Mouse (Mus musculus) adrenal gland, postnatal 4 days (tissue): ENCODE results near the gene Arg1. TPM values are rescaled to one million over a fixed set of nuclear protein-coding genes. Genes with fewer than 3 reads are reported as not detected.

Source experiments
- DNase-seq, 2 experiments: peaks; one replicate each; pipeline ENCODE4 v3.0.0; 2021 to 2022; ENCODE audit warnings: low spot score in 2 of 2, mixed read lengths in 2 of 2
- microRNA-seq: library from miRNA; unstranded; fragments of <30 nt; microRNA quantifications from one replicate; pipeline ENCODE4 v1.2.0, GENCODE M21; 2021
- total RNA-seq, 2 experiments: library from RNA; stranded (reverse); gene quantifications; 2 replicates each; pipeline ENCODE4 v1.2.3; 2021

Gene Arg1
- total RNA-seq, 2 experiments from 2014 or later = 1.3 to 23.9 TPM

DNA sequence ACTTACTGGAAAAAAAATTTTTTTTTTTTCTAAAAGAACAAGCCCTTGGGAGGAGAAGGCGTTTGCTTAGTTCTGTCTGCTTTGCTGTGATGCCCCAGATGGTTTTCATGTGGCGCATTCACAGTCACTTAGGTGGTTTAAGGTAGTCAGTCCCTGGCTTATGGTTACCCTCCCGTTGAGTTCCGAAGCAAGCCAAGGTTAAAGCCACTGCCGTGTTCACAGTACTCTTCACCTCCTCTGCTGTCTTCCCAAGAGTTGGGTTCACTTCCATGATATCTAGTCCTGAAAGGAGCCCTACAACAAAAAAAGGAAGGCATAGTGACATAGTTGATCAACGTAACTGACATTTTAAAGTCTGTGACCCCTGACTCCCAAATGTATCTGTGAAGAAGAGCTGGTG is 11.8 kb downstream of the Arg1 start:
- DNase-seq = no peak

DNA sequence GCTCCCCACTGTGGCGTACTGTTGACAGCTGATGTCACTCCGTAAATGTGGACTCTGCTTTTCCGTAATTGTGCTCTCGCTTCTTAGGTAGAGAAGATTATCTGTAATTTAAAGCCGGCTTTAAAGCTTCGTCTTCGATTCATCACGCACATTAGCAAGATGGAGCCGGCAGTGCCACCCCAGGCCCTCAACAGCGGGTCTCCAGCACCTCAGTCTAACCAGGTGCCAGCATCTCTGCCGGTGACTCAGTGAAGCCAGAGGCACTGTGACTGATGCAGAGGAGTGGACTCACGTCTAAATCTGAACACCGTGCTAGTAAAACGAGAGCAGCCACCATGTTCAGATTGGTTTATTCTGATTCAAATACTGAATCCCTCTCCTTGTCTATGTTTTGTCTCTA is 14.7 kb downstream of the Arg1 start:
- DNase-seq = no peak

DNA sequence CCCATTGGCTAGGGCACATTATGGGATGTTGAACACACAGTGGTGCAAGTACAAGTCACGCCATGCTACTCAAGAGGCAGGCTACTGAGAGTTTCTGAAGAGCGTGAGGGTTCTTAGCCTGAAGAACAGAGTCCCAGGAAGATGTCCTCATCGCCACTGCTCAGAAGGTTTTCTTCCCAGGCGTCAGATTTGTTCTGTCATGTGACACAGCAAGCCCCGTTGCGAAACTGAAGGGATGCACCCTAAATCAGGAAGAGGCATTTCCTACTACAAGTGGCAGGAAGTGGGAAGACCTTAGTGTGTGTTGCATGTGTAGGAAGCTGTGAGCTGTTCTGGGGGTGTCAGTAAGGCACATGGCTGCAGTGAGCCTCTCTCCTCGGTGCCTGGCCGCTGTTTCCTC is 16.1 kb downstream of the Arg1 start:
- no peak for DNase-seq

DNA sequence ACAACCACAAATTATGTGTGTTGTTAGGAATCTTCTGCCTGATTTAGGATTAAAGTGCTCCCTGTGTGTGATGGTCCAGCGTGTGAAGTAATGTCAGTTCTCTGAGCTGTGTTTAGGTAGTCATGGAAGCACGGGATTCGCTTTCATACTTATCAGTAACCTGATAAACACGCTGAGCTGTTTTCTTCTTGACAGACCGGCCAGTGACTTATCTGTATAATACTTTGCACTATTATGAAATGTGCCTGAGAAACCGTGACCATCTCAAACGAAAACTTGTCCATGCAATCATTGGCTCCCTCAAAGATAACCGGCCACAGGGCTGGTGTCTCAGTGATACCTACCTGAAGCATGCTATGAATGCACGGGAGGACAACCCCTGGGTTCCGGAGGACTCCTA is 21.7 kb downstream of the Arg1 start:
- no peak for DNase-seq

DNA sequence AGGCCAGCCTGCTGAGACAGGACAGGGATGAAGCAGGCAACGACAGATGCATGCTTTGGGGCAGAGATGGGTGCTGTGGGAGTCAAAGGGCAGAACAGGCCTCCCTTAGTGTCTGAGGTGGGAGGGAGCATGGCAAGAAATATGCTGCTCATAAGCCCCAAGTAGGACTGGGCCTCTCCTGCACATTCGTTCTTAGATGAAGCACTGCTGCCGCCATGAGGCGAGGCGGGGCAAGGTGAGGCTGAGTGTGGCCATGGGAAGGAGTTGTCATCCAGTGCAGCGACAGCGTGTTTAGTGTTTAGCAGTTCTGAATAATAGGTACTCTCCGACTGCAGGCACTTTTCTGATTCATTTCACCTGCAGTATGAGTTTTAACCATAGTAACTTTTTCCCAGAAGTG is 31.4 kb downstream of the Arg1 start:
- DNase-seq = peak in 1 of 2 experiments; percentile 19

DNA sequence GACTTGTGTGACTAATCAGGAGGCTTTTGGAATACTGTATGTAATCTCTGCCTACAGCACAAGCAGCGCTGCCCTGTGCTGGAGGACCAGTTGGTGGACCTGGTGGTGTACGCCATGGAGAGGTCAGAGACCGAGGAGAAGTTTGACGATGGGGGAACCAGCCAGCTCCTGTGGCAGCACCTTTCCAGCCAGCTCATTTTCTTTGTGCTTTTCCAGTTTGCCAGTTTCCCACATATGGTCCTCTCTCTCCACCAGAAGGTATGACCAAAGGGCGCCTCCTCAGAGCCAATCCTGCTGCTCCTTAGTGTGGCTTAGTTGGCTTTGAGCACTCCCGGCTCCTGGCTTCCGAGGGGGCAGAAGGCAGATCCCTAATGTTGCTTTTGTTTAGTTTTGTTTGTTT is 38.9 kb downstream of the Arg1 start:
- no peak for DNase-seq

DNA sequence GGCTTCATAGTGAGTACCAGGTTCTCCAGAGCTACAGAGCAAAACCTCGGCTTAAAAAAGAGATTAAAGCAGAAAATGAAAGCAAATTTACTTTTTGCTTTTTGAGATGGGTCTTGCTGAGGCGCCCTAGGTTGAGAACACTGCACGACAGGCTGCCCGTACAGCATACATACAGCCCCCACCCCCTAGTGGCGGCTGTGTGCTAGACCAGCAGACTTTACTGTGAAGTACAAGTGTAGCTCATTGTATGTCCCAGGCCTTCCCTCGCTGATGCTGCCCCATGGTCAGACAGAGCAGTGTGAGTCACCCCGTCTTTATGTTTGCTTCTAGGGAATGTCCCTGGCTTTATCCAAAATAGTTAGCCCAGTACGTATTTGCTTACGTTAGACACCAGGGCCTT is 41.3 kb downstream of the Arg1 start:
- DNase-seq = peak in 1 of 2 experiments; percentile 18

DNA sequence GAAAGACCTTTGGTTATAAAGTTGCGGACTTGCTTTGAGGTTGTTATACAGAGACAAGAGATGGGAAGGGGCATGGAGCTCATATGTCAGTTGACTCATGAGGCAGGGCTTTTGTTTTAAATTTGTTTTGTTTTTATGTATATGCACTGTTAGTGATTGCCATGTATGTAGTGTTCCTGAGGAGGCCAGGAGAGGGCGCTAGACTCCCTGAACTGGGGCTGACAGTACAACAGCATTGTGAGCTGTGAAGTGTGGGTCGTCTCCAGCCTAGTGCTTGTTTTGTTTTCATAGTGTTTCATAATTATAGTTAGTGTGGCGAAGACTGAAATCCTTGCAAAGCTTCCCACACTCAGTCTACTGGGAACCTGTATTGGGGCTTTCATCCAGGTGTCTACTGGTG is 53.7 kb downstream of the Arg1 start:
- no peak for DNase-seq

DNA sequence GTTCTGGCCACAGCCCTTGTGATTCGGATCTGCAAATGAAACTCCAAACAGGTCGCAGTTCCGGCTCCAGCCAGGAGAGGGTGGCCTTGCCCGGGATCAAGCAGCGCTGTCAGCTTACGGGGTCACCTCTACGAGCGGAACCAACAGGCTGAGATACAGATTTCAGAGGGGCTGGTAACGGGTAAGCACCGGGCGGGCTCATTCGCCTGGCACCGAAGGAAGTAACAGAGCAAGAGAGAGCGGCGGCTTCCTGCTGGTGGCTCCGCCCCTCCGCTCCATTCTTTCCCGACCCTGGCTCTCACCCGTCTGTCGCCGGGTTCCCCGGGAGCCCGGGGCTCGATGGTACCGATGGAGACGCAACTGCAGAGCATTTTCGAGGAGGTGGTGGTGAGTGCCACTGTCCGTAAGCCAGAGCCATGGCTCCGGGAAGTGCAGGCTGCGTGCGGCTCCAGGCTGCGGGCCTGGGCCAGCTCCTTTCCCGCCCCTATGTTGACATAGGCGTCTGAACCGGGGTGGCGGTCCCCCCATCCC is 57.5 kb downstream of the Arg1 start, which contains the start of gene Med23:
Med23 (plus strand) TSS at position 227 of the 531 bp plus-strand sequence.
- peak; percentile 95 for DNase-seq

Small RNA genes within 50 kb of the gene (microRNA-seq; reads per million reads assigned to microRNA genes)
- gene Mir6905 = not detected

Other genes with a start within 250 kb of the Arg1 start
- 1 to 10 TPM; 6.0 to 7.7 TPM for gene Enpp1, start 215.3 kb downstream of the Arg1 start, total RNA-seq
- gene Enpp3, start 84.7 kb downstream of the Arg1 start, total RNA-seq = 1 to 10 TPM; 7.1 to 7.3 TPM
- gene Med23, start 57.5 kb downstream of the Arg1 start, total RNA-seq = 10 to 100 TPM; 32.0 to 33.2 TPM